Mouse (Mus musculus) thymus, postnatal 25 days (tissue): ENCODE data around the gene Ptprn2.

Experiments
- DNase-seq: peaks from one replicate; pipeline ENCODE4 v3.0.0; 2022

The Ptprn2 gene

DNA sequence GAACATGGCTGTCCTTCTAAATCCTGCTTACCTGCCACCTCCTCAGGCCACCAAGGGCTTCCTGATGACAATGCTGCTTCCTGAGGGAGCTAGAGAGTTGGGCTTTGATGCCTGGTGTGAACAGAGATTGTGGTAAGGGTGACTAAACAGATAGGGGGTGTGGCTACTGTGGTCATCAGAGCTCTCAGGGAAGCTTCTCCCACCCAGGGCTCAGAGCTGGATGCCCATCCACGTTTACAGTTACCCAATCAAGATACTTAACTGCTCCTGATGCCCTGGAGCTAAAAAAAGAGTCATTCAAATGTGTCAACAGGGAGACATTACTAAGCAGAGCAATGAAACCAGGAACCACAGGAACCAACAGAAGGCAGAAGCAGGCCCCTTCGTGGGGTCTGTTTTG is 532.4 kb downstream of the Ptprn2 start:
- DNase-seq: no peak

DNA sequence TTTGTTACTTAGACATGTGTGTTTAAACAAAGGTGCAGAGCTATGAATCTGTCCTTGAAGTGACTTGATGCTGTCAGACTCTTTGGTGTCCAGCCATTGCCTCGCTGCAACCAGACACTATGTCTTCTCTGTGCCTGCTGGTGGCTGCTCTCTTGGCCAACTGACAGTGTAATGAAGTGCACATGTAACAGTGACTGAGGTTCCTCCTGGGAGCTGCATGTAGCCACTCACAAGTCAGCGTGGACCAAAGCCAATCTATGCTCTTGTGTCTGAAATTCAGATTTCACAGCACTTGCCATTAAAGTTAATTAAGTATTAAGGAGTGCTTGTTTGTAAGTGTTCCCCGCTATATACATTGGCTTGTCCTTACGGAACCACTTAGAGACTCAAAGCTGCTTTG is 537.7 kb downstream of the Ptprn2 start:
- no peak for DNase-seq

DNA sequence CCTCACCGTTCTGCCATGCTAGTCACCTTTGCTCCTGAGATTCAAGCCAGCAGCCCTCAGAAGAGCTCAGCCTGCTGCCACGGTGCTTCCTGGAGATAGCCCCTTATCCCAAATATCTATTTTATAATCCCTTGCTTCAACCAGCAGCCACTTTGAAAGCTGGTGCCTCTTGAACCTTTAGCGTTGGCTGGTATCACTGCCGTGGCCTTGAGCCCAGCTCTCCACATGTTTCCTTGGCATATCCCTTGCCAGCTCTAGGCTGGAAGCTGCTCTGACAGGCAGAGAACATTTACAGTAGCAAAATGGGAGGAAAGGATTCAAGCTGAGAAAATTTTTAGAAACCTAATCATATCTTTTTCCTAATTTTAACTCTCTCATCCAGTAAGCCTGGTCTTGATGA is 539.4 kb downstream of the Ptprn2 start:
- DNase-seq: no peak

- DNase-seq: no peak
Measured at GRCm38 (mm10) chr12:117025676-117026075, 540.2 kb downstream of the Ptprn2 start.

GRCm38 (mm10) chr12:117027351-117027750 is 541.8 kb downstream of the Ptprn2 start:
- DNase-seq: no peak

- DNase-seq: no peak
Measured at GRCm38 (mm10) chr12:117028333-117028961, 542.9 kb downstream of the Ptprn2 start.

DNA sequence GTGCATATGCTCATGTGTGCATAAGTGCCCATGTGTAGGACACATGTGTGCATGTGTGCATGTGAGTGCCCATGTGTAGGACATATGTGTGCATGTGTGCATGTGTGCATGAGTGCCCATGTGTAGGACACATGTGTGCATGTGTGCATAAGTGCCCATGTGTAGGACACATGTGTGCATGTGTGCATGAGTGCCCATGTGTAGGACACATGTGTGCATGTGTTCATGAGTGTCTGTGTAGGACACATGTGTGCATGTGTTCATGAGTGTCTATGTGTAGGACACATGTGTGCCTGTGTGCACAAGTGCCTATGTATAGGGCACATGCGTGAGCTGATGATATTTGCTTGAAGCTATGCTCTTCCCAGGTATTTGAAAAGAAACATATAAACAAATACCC is 547.7 kb downstream of the Ptprn2 start:
- DNase-seq: no peak

DNA sequence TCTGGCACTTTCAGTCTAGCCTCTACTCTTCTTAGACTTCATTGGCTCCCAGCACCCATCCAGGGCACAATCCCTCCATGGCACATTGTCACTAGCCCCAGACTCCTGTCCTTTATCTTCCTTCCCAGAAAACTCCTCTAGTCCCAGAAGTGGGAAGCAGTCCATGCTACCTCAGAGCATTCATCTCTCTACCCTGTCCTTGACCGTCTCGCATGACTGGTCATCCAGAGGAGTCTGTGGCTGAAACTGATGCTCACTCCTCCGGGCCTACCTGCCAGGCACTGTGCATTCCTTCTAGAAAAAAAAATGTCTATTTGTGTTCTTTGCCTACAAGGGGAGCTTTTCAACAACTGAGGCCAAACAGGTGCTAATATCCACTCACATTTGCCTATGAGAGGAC is 549.0 kb downstream of the Ptprn2 start:
- DNase-seq: no peak

GRCm38 (mm10) chr12:117035243-117035642 is 549.7 kb downstream of the Ptprn2 start:
- DNase-seq: peak; percentile 39

- DNase-seq: no peak
Measured at GRCm38 (mm10) chr12:117039411-117039810, 553.9 kb downstream of the Ptprn2 start.

GRCm38 (mm10) chr12:117041409-117041808 is 555.9 kb downstream of the Ptprn2 start:
- DNase-seq: no peak

DNA sequence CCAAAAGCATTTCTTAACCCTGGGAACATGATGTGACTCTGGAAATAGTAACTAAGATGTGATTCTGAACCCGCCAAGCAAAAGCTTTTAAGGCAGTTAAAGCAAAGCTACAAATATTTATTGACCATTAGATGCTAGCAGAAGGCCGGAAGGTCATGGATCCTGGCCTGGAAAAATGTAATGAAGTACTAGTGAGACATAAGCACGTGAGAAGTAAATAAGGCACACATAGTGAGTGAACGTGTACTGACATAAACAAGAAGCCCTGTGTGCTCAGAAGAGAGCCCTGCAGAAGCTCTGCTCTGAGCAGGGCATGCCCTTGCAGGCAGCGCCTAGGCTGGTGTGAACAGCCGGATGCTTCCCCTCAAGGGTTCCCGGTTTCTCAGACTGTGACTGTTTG is 557.2 kb downstream of the Ptprn2 start:
- no peak for DNase-seq

- DNase-seq: no peak
Measured at GRCm38 (mm10) chr12:117047384-117048251, 562.1 kb downstream of the Ptprn2 start.

GRCm38 (mm10) chr12:117049829-117050228 is 564.3 kb downstream of the Ptprn2 start:
- DNase-seq: no peak

DNA sequence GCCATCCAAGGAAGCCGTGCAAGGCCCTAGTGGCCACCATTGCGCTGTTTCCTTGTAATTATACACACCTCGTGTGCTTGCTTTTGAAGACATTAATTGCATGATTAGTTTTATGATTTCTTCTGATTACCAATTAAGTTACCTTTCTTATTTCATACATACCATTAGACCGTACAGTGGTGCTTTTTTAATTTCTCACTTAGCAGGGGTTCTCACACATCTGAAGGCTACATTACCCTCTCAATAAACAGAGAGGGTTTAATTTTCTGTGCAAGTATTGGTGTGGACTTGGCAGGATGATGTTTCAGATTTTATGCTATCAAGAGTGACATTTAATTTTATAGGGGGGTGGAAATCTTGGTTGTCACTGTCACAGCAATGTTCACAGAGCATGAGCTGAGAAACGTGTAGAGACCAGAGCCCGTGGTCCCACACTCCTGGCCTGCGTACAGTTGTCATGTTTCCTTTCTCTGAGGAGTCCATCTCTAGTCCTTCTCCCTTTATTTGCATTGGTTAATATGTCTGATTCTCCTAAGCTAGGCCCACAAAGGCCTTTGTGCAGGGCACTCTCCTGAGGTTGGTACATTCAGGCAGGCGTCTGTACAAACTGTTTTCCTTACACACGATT is 567.8 kb downstream of the Ptprn2 start:
- DNase-seq: no peak

GRCm38 (mm10) chr12:117053851-117054769 is 568.6 kb downstream of the Ptprn2 start:
- no peak for DNase-seq

GRCm38 (mm10) chr12:117054925-117055570 is 569.5 kb downstream of the Ptprn2 start:
- DNase-seq: no peak

DNA sequence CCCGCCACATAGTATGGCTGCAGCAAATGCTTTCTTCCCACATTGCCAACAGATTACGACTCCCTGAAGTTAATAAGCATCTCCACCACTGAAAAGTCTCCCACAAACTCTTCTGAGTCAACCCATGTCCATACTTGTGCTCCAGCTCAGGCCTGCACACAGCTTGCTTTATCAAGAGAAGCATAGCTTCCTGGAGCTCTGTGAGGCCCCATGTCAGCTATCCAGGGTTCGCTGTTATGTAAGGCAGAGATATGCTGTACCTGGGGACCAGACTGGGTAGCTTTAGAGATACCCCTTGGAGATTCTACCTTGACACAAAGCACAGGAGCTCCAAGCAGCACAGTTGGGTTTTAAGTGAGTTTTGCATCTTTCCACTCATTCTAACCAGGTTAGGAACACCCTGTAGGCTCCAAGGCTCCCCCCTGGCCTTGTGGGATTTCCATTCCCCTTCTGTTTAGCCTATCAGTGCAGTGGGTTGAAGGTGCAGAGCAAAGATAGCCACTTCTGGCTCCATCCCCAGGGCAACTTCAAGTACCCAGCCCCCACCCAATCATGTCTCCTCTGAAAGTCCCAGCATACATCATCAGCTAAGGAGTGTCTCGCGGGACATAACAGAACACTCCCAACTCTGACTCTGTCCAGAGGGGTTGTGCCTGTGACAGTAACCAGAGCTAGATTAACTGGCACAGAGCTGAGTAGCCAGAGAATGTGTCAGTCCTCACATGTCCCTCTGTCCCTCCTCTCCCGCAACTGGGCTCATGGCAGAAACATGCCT is 572.9 kb downstream of the Ptprn2 start:
- DNase-seq: no peak

DNA sequence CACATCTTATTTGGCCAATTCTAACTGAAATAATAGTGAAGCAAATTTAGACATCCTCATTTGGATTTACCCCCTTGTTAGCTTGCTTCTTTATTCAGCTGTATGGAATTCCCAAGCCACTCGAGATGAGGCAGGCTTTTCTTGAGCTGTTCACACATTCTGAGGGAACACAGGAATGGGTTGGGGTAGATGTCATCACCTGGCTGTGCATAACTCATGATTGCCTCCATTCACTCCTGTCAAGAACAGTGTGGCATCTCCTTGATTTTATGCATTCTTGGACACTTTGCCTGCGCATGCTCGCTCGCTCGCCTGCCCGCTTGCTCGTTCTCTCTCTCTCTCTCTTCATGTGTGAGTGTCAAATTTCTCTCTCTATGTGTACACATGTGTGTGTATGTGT is 573.5 kb downstream of the Ptprn2 start:
- DNase-seq: no peak

DNA sequence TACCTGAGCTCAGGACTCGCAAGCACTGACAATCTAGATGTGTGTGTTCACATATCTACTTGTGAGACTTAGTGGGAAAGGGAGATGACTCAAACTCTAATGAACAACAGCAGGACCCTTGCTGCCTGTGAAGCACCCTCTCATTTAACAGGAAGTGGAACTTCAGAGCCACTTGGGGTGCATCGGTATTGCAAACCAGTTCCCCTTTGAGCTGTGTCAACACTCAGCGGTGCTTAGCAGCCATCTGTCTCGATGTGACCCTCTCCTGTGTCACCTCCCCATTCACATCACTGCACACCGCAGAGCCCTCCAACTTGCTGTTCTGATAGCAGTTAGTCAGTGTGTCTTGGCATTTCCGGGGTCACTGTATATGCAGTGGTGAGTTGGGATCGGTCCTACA is 592.1 kb downstream of the Ptprn2 start:
- DNase-seq: no peak

DNA sequence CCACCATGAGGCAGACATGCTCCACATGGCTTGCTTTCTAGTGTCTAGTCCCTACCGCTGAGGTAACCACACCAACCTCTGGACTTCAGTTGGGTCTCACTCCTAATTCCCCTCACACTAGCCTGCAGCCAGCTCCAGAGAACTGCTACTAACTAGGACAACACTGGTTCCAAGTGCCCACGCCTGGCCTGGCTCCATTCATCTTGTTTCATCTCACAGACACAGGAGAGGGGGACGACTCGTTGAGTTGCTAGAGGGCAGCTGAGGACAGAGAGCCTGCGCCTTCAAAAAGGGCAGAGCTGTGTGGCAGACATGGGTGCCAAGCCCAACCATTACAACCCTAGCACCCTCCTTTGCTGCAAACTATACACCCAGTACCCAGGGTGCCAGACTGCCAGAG is 593.4 kb downstream of the Ptprn2 start:
- DNase-seq: no peak

- no peak for DNase-seq
Measured at GRCm38 (mm10) chr12:117079724-117080123, 594.2 kb downstream of the Ptprn2 start.
